Mouse (Mus musculus): ENCODE results near the gene Tcf19.

- TF ChIP-seq GATA1 (IDR thresholded peaks at IDR 0.05; ENCODE audit: low read length): no peak
- TF ChIP-seq TAL1 (IDR thresholded peaks at IDR 0.05; ENCODE audit: low read length): no peak
Observed at GRCm38 (mm10) chr17:35534343-35534742, 17.7 kb upstream of the Tcf19 start.
